Mouse (Mus musculus): ENCODE results near the gene Arhgap15.

Gene Arhgap15

DNA sequence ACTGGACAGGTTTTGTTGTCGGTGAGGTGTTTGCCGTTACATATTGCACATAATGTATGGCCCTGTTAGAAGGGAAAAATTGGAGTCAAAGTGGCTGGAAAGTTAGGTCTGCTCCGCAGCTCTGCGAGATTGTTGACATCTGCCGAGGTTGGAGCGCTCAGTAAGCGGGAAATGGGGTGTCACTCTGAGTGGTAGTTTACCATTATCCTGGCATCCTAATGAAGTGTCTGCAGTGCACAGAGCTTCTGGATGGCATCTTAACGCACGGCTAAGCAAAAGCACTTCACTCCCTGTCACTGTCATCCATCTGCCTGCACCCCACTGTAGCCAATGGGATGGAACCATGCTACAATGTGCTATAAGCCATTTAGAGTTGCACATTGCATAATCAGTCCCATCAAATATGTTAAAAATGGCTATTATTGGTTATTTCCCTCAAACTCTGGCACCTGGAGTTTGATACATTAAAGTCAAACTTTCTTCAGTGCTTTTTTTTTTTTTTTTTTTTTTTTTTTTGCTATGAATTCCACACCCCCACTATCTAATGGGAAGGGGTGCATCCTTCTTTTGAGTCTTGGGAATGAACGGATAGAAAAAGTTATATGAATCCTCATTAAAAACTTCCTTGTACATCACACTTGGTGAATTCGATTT is 561.6 kb downstream of the Arhgap15 start:
- DNase-seq: no peak

DNA sequence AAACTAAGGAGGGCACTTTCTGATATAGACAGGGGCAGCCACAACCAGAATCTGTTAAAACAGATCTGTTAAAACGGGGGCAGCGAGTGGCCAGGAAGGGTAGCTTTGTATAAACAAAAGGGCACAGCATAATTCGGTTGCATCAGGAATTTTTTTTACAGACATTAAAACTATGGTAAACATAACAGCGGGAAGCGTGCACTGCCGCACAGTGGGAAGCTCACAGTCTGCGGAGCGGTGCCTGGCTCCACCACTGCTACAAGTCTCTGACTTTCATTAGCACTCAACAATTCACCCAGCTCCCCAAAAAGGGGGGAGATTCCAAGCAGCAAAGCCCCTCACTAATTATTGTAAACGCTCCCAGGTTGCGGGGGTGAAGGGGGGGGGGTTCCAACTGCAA is 562.6 kb downstream of the Arhgap15 start:
- no peak for DNase-seq

- no peak for DNase-seq
These were observed 564.9 kb downstream of the Arhgap15 start for GRCm38 (mm10) chr2:44313573-44313972.

DNA sequence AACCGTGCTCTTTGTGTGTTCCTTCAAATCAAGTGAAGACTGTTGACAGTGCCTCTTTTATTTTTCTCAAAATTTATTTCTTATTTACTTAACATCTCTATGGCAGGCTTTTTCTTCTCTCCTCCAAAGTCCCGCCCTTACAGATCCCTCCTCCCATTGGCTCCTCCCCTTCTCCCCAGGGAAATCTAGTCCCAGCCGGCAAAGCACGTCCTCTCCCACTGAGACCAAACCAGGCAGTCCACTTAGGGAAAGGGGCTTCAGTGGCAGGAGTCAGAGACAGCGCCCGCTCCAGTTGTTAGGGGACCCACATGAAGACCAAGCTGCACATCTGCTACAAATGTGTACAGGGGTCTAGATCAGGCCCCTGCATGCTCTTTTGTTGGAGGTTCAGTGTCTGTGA is 569.8 kb downstream of the Arhgap15 start:
- peak; percentile 44 to 49 for DNase-seq

- DNase-seq: no peak
These were observed 570.9 kb downstream of the Arhgap15 start for GRCm38 (mm10) chr2:44319479-44319878.

GRCm38 (mm10) chr2:44323813-44324212 is 575.2 kb downstream of the Arhgap15 start:
- DNase-seq: no peak

- peak in 1 of 2 experiments; percentile 32 for DNase-seq
These were observed 584.7 kb downstream of the Arhgap15 start for GRCm38 (mm10) chr2:44333295-44333694.

GRCm38 (mm10) chr2:44334006-44334405 is 585.4 kb downstream of the Arhgap15 start:
- DNase-seq: no peak

- DNase-seq: peak; percentile 37 to 57
These were observed 585.9 kb downstream of the Arhgap15 start for GRCm38 (mm10) chr2:44334517-44334916.

DNA sequence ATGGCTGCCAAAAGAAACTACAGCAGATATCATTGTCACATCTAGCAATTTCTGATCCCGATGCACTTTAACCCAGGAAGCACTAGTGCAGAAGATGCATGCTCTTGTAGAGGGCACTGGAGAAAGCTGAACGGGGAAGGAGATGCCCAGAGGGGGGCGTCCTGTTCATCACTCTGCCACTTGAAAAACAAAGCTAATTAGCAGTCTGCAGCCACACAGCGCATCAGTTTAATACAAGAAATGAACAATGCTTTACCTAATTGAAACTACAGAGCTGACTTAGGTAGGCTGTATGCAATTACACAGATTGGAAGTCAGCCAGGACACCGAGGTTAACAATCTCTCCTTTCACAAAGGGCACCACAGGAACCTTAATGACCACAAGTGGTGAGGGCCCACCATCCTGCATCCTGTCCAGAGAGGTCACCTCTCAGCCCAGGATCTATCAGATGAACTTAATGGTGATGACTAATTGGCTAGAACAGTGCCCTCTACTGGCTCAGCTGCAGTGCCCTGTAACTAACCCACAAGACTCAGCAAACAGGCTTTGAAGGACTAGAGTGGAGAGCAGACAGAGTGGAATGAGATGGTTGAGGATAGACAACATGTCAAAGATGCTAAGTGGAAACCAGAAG is 588.2 kb downstream of the Arhgap15 start:
- peak in 1 of 2 experiments; percentile 29 for DNase-seq

DNA sequence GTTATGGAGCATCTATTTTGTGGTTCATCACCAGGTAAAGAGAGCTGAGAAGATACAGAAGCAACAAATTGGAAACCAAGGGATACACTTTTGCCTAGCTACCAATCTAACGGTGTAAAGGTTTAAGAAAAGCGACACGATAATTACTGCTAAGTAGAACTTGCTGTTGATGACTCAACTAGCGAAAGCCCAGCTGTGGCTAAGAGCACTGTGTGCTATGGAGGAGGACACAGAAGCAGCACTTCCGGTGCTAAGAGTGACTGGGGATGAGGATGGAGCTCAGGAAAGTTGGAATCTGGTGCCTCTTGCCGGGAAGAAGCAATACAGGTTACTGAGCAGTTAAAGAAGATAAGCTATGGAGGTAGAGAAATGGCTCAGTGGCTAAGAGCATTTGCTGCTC is 589.8 kb downstream of the Arhgap15 start:
- DNase-seq: no peak

DNA sequence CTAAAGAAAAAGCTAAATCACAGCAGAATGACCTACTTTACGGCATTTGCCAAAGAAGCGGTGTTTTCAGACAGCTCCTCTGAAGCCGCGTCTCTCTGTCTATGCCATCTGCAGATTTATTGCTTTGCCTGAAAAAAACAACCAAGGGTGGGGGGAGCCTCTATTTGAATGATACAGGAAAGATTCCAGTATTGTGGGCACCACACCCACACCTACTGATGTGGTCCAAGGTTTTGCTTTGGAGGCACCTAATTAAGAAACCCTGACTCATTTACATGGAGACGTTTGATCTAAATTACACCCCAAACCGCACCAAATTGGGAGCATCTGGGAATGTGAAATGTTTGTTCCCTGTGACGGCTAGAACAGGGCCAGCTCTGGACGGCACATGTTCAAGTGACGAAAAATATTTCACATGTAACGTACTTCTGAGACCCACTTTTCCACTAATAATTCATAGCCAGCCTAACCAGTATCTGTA is 592.5 kb downstream of the Arhgap15 start:
- DNase-seq: no peak

DNA sequence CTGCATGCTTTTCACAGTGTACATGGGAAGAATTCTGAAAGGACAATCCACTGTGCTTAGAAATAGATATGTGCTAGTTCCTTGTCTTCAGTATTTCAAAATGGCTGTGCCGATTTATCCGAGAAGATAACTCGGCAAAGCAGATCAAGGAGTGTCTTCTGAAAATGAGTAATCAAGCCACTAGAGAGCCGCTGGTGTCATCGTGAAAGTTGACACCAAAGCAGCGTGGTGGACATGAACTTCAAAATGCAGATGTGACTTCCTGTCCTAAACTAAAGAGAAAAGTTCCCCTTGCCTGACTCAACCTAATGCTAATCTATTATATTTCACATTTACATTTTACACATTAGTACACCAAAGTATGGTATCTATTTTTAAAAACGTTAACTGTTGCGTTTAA is 596.2 kb downstream of the Arhgap15 start:
- DNase-seq: no peak

- no peak for DNase-seq
These were observed 596.8 kb downstream of the Arhgap15 start for GRCm38 (mm10) chr2:44345325-44345945.

DNA sequence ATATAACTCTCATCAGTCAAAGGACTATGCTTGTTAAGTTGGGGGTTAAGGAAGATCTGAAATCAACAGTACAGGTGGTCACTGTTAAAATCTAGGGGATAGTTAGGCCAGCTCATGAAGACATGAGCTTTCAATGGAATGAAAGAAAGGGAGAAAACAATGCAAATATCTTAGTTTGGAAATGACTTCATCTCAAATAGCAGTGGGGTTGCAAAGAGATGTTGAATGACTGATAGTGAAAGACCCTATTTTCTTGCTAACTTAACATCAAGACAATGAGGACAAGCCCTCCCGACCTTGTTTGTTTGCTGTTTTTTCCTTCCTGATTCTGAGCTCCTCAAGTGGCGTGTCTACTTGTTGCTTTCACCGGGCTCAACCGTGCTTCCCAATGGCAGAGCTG is 597.6 kb downstream of the Arhgap15 start:
- no peak for DNase-seq

DNA sequence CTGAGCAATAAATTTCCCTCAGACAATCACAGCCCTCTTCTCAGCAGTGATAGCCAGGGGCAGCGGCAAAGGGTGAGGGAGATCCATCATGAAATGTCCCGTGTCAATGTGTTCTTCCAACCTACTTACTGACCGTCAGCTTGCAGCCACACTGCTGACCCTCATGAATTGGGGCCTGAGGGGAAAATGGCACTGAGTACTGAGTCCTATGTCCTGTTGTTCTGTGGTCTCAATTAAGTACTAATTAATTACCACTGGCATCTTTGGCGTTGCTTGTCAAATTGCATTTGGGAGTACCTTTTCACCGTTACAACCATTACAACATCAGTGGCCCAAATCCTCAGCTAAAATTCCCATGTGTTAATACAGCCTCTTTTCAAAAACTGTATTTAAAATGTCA is 599.2 kb downstream of the Arhgap15 start:
- DNase-seq: no peak

DNA sequence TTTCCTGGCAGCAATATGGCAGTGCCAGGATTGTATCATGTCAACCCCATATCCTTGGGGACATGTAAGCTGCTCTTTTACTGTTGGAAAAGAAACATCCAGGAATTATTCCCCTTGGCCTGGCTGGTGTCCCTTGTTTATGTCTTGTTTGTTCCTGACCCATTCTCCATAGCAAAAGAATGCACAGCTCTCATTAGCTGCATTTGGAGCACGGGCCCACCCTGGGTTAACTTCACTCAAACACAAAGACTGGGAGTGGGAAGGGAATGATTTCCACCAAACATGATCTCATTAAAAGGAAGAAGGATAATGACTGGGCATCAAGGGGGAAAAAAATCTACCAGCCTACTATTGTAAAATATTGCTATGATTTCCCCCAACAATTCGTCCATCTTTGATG is 600.5 kb downstream of the Arhgap15 start:
- DNase-seq: no peak

- DNase-seq: no peak
These were observed 604.3 kb downstream of the Arhgap15 start for GRCm38 (mm10) chr2:44352885-44353284.

GRCm38 (mm10) chr2:44353594-44353993 is 605.0 kb downstream of the Arhgap15 start:
- DNase-seq: no peak

- DNase-seq: no peak
These were observed 606.2 kb downstream of the Arhgap15 start for GRCm38 (mm10) chr2:44354786-44355185.

- no peak for DNase-seq
These were observed 606.7 kb downstream of the Arhgap15 start for GRCm38 (mm10) chr2:44355316-44355715.

- no peak for DNase-seq
These were observed 607.7 kb downstream of the Arhgap15 start for GRCm38 (mm10) chr2:44356248-44356886.

- no peak for DNase-seq
These were observed 608.2 kb downstream of the Arhgap15 start for GRCm38 (mm10) chr2:44356887-44357251.

DNA sequence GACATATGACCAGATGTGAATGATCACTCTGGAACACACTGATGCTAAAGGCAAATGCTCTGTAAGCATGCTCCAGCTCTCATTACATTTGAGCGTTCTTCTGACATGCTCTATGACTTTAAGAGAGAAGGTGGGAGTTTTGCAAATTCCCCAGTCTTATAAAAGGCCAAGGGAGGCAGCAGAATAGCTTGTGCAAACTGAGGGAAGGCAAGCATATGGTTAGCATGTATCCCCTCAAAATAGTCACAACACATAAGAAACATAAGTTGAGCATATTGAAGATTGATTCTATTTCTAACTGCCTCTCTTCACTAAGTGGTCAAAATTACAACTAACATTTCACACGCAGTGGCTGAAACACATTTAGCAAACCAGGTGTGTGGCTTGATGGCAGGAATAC is 631.6 kb downstream of the Arhgap15 start:
- DNase-seq: no peak
